ENCODE assay signal across 8 mouse cellular contexts in the genomic region with DNA sequence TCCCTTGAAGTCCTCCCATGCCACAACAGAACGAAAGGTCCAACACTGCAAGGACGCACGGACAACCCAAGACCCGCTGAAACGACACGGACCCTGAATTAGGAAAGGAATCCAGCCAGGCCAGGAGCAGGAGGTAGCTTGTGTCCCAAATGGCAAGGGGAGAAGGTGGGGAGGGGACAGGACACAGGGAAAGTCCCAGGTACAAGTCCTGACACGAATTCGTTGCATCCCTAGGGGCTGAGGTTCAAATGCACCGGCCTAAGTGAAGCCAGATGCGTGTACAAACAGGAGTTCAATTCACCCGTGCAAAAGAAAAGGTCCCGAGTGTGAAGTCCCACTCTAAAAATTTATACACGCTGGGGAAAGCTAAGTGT. TPM values are rescaled to one million over a fixed set of nuclear protein-coding genes. Genes with fewer than 3 reads are reported as not detected.
DNase-seq lines count a peak whose midpoint lies in the region; ATAC-seq and TF ChIP-seq lines count a peak whose summit lies in the region.

No protein-coding gene starts in this region.

- 18% methylated on average over 13 of the region's 13 CpGs for WGBS in kidney, adult 2 months
- WGBS in hindbrain, embryonic 11.5 days = 3% methylated on average over 13 of the region's 13 CpGs
- 1% methylated on average over 13 of the region's 13 CpGs for WGBS in midbrain, embryonic 13.5 days

- no peak for TF ChIP-seq POLR2A in kidney, adult 2 months (IDR thresholded peaks at IDR 0.05; ENCODE audit: low read depth, low read length)
- TF ChIP-seq POLR2A in bone marrow macrophage, adult 2 months (IDR thresholded peaks at IDR 0.05; ENCODE audit: borderline replicate concordance, low read depth, low read length) = no peak

- H3K9ac ChIP-seq in hindbrain, embryonic 11.5 days (ENCODE audit: low read depth, low read length) = peak overlapping the region; percentile 81
- H3K9ac ChIP-seq in midbrain, embryonic 13.5 days (replicated peaks) = peak overlapping the region; percentile 97

- H3K36me3 ChIP-seq in kidney, adult 2 months (ENCODE audit: control insufficient read depth, insufficient read depth, low read length) = no peaks in the 10 kb centered on the region
- peaks cover 31% of the 10 kb centered on the region for H3K36me3 ChIP-seq in hindbrain, embryonic 11.5 days (ENCODE audit: control insufficient read depth, insufficient read depth, low read length)
- H3K36me3 ChIP-seq in midbrain, embryonic 13.5 days = peaks cover 41% of the 10 kb centered on the region

- peak overlapping the region; percentile 96 for H3K4me2 ChIP-seq in hindbrain, embryonic 11.5 days (replicated peaks; ENCODE audit: low read depth, low read length)
- H3K4me2 ChIP-seq in midbrain, embryonic 13.5 days (replicated peaks) = peak overlapping the region; percentile 91

- no peak for TF ChIP-seq CTCF in kidney, adult 2 months (conservative IDR thresholded peaks at IDR 0.05; ENCODE audit: insufficient read depth, insufficient read length, low read depth, low read length)
- TF ChIP-seq CTCF in bone marrow macrophage, adult 2 months (IDR thresholded peaks at IDR 0.05; ENCODE audit: low read depth, low read length) = no peak

- DNase-seq in kidney, adult 2 months = no peak
- DNase-seq in kidney, postnatal 4 days = no peak
- peak; percentile 39 for DNase-seq in hindbrain, embryonic 11.5 days (ENCODE audit: low spot score)
- no peak for DNase-seq in gastrocnemius, adult 8-10 months (ENCODE audit: low spot score in 2 of 2)

- no peaks in the 10 kb centered on the region for H3K27me3 ChIP-seq in kidney, adult 2 months (replicated peaks; ENCODE audit: control insufficient read depth, insufficient read depth, low read length)
- no peaks in the 10 kb centered on the region for H3K27me3 ChIP-seq in hindbrain, embryonic 11.5 days (ENCODE audit: control insufficient read depth, insufficient read depth, low read length)
- no peaks in the 10 kb centered on the region for H3K27me3 ChIP-seq in midbrain, embryonic 13.5 days

- H3K4me3 ChIP-seq in kidney, adult 2 months (ENCODE audit: insufficient read depth, low read depth, low read length) = peak overlapping the region; percentile 90
- peak overlapping the region; percentile 94 for H3K4me3 ChIP-seq in bone marrow macrophage, adult 2 months (ENCODE audit: insufficient read depth, low read length)
- peak overlapping the region; percentile 92 for H3K4me3 ChIP-seq in hindbrain, embryonic 11.5 days (ENCODE audit: low read depth, low read length)
- H3K4me3 ChIP-seq in midbrain, embryonic 13.5 days (replicated peaks) = peak overlapping the region; percentile 99

- no peak for ATAC-seq in hindbrain, embryonic 11.5 days (ENCODE audit: low FRiP score)
- no peak for ATAC-seq in midbrain, embryonic 13.5 days
- no peak for ATAC-seq in granulocyte monocyte progenitor cell, adult 5-6 weeks (replicated peaks; ENCODE audit: poor library complexity, severe bottlenecking)
- ATAC-seq in monocyte, adult 5-6 weeks (replicated peaks; ENCODE audit: insufficient number of reproducible peaks, low FRiP score, low TSS enrichment, poor library complexity, severe bottlenecking) = no peak

- H3K27ac ChIP-seq in kidney, adult 2 months (ENCODE audit: insufficient read depth, low read depth, low read length) = no peak overlapping the region; the same call in 1 of the 2 replicates
- peak overlapping the region; percentile 98; the same call in 1 of the 2 replicates for H3K27ac ChIP-seq in bone marrow macrophage, adult 2 months (ENCODE audit: insufficient read depth, low read depth, low read length)
- peak overlapping the region; percentile 98 for H3K27ac ChIP-seq in hindbrain, embryonic 11.5 days (ENCODE audit: low read depth, low read length)
- peak overlapping the region; percentile 100 for H3K27ac ChIP-seq in midbrain, embryonic 13.5 days

- no peaks in the 10 kb centered on the region for H3K9me3 ChIP-seq in hindbrain, embryonic 11.5 days (ENCODE audit: control insufficient read depth, low read length)
- H3K9me3 ChIP-seq in midbrain, embryonic 13.5 days = no peaks in the 10 kb centered on the region

- peaks cover 8% of the 10 kb centered on the region; the same call in 1 of the 2 replicates for H3K4me1 ChIP-seq in kidney, adult 2 months (ENCODE audit: control insufficient read depth, insufficient read depth, low read length)
- H3K4me1 ChIP-seq in bone marrow macrophage, adult 2 months (ENCODE audit: control insufficient read depth, insufficient read depth, low read length) = peaks cover 4% of the 10 kb centered on the region
- 0 out of 2 replicates have a peak, but pooled peaks cover 3% of the 10 kb centered on the region for H3K4me1 ChIP-seq in hindbrain, embryonic 11.5 days (replicated peaks; ENCODE audit: control insufficient read depth, insufficient read depth, low read length)
- H3K4me1 ChIP-seq in midbrain, embryonic 13.5 days (replicated peaks) = peaks cover 35% of the 10 kb centered on the region

RNA-seq across cellular contexts. Expression of a gene that starts 1.1 kb away (rescaled TPM):
- 7.1 and 9.1 TPM in 2 replicates for polyA plus RNA-seq in kidney, adult 2 months (2012; rRNA removed)
- polyA plus RNA-seq in bone marrow macrophage, adult 2 months (2012; ENCODE audit: insufficient read depth, insufficient read length, missing spikeins) = 19.3 and 22.5 TPM in 2 replicates
- 13.0 and 16.0 TPM in 2 replicates for polyA plus RNA-seq in hindbrain, embryonic 11.5 days (2014; fragmentation: Nextera tagmentation; extraction: Ambion mirVana)
- polyA plus RNA-seq in midbrain, embryonic 13.5 days (2015; fragmentation: Nextera tagmentation; extraction: Ambion mirVana) = 14.0 and 17.0 TPM in 2 replicates
- 10 to 100 TPM; 15.3 to 17.5 (median 15.9) TPM for total RNA-seq in gastrocnemius, adult 8-10 months (2022)
- total RNA-seq in granulocyte monocyte progenitor cell, adult 5-6 weeks (2014; fragmentation: Nextera tagmentation) = 21.1 and 29.6 TPM in 2 replicates
- total RNA-seq in granulocyte monocyte progenitor cell, adult 5-6 weeks (2017) = 1.7 and 4.1 TPM in 2 replicates
- total RNA-seq in monocyte, adult 5-6 weeks (2017) = 1.6 to 5.0 TPM (median 2.0 TPM) in 3 replicates

RNA-seq across cellular contexts. Expression of a gene that starts 10.6 kb away (rescaled TPM):
- 60.4 and 67.6 TPM in 2 replicates for polyA plus RNA-seq in kidney, adult 2 months (2012; rRNA removed)
- 68.2 and 68.9 TPM in 2 replicates for polyA plus RNA-seq in bone marrow macrophage, adult 2 months (2012; ENCODE audit: insufficient read depth, insufficient read length, missing spikeins)
- polyA plus RNA-seq in hindbrain, embryonic 11.5 days (2014; fragmentation: Nextera tagmentation; extraction: Ambion mirVana) = 58.2 and 62.7 TPM in 2 replicates
- polyA plus RNA-seq in midbrain, embryonic 13.5 days (2015; fragmentation: Nextera tagmentation; extraction: Ambion mirVana) = 56.5 and 61.8 TPM in 2 replicates
- total RNA-seq in gastrocnemius, adult 8-10 months (2022) = 10 to 100 TPM; 24.5 to 31.0 (median 28.2) TPM
- 42.2 and 57.2 TPM in 2 replicates for total RNA-seq in granulocyte monocyte progenitor cell, adult 5-6 weeks (2014; fragmentation: Nextera tagmentation)
- 49.4 and 63.1 TPM in 2 replicates for total RNA-seq in granulocyte monocyte progenitor cell, adult 5-6 weeks (2017)
- 45.8 to 57.3 TPM (median 52.8 TPM) in 3 replicates for total RNA-seq in monocyte, adult 5-6 weeks (2017)

RNA-seq across cellular contexts. Expression of a gene that starts 10.9 kb away (rescaled TPM):
- 80.9 and 95.4 TPM in 2 replicates for polyA plus RNA-seq in kidney, adult 2 months (2012; rRNA removed)
- polyA plus RNA-seq in bone marrow macrophage, adult 2 months (2012; ENCODE audit: insufficient read depth, insufficient read length, missing spikeins) = 22.9 and 23.6 TPM in 2 replicates
- 15.7 and 17.1 TPM in 2 replicates for polyA plus RNA-seq in hindbrain, embryonic 11.5 days (2014; fragmentation: Nextera tagmentation; extraction: Ambion mirVana)
- polyA plus RNA-seq in midbrain, embryonic 13.5 days (2015; fragmentation: Nextera tagmentation; extraction: Ambion mirVana) = 13.2 and 14.5 TPM in 2 replicates
- total RNA-seq in gastrocnemius, adult 8-10 months (2022) = 10 to 100 TPM in 2 of 4 experiments, 1 to 10 TPM in 2; 7.2 to 13.3 (median 10.6) TPM
- 6.8 and 9.4 TPM in 2 replicates for total RNA-seq in granulocyte monocyte progenitor cell, adult 5-6 weeks (2014; fragmentation: Nextera tagmentation)
- 4.8 and 5.3 TPM in 2 replicates for total RNA-seq in granulocyte monocyte progenitor cell, adult 5-6 weeks (2017)
- 1.5 to 12.8 TPM (median 3.7 TPM) in 3 replicates for total RNA-seq in monocyte, adult 5-6 weeks (2017)

RNA-seq across cellular contexts. Expression of a gene that starts 33.8 kb away (rescaled TPM):
- 82.3 and 84.1 TPM in 2 replicates for polyA plus RNA-seq in kidney, adult 2 months (2012; rRNA removed)
- 119 and 123 TPM in 2 replicates for polyA plus RNA-seq in bone marrow macrophage, adult 2 months (2012; ENCODE audit: insufficient read depth, insufficient read length, missing spikeins)
- 21.2 and 21.6 TPM in 2 replicates for polyA plus RNA-seq in hindbrain, embryonic 11.5 days (2014; fragmentation: Nextera tagmentation; extraction: Ambion mirVana)
- 8.4 and 9.6 TPM in 2 replicates for polyA plus RNA-seq in midbrain, embryonic 13.5 days (2015; fragmentation: Nextera tagmentation; extraction: Ambion mirVana)
- total RNA-seq in gastrocnemius, adult 8-10 months (2022) = 10 to 100 TPM; 20.1 to 25.7 (median 21.3) TPM
- total RNA-seq in granulocyte monocyte progenitor cell, adult 5-6 weeks (2014; fragmentation: Nextera tagmentation) = 2.3 and 7.8 TPM in 2 replicates
- total RNA-seq in granulocyte monocyte progenitor cell, adult 5-6 weeks (2017) = 1.0 and 1.4 TPM in 2 replicates
- 43.0 to 51.7 TPM (median 49.7 TPM) in 3 replicates for total RNA-seq in monocyte, adult 5-6 weeks (2017)

RNA-seq across cellular contexts. Expression of a gene that starts 35.4 kb away (rescaled TPM):
- 38.8 and 41.1 TPM in 2 replicates for polyA plus RNA-seq in kidney, adult 2 months (2012; rRNA removed)
- polyA plus RNA-seq in bone marrow macrophage, adult 2 months (2012; ENCODE audit: insufficient read depth, insufficient read length, missing spikeins) = 44.3 and 47.3 TPM in 2 replicates
- polyA plus RNA-seq in hindbrain, embryonic 11.5 days (2014; fragmentation: Nextera tagmentation; extraction: Ambion mirVana) = 44.0 and 49.6 TPM in 2 replicates
- polyA plus RNA-seq in midbrain, embryonic 13.5 days (2015; fragmentation: Nextera tagmentation; extraction: Ambion mirVana) = 38.1 and 47.7 TPM in 2 replicates
- 10 to 100 TPM; 43.2 to 50.7 (median 48.4) TPM for total RNA-seq in gastrocnemius, adult 8-10 months (2022)
- 28.6 and 29.8 TPM in 2 replicates for total RNA-seq in granulocyte monocyte progenitor cell, adult 5-6 weeks (2014; fragmentation: Nextera tagmentation)
- 15.7 and 17.8 TPM in 2 replicates for total RNA-seq in granulocyte monocyte progenitor cell, adult 5-6 weeks (2017)
- total RNA-seq in monocyte, adult 5-6 weeks (2017) = 15.3 to 21.1 TPM (median 16.7 TPM) in 3 replicates
